Mouse (Mus musculus) embryonic facial prominence, embryonic 11.5 days (tissue): ENCODE measurements at regions not wholly inside any gene's neighbourhood (a gene's known extent, or its start where the extent isn't known, plus 50 kb on each side); places are given as distances from the start of the nearest gene placed in this dataset.

Experiments used
- ATAC-seq: fragments of 200-750 bp; cut with Nextera tagmentation; replicated peaks from 2 replicates; pipeline ENCODE4 v1.8.0; 2017; ENCODE audit warnings: low read depth; ENCODE audit not compliant: insufficient number of reproducible peaks, low FRiP score, low TSS enrichment
- DNase-seq: peaks from one replicate; pipeline ENCODE4 v3.0.0-alpha.2; 2015; ENCODE audit warnings: low spot score
- H3K27ac ChIP-seq: fragments of 300-500 bp; sonication (generic); replicated peaks from 2 replicates; pipeline ENCODE4 v1.5.1; 2014; ENCODE audit warnings: mild to moderate bottlenecking, low read depth, low read length, control low read depth
- H3K27me3 ChIP-seq: fragments of 300-500 bp; sonication (generic); 2 replicates; pipeline ENCODE4 v1.6.1; 2014; ENCODE audit warnings: mild to moderate bottlenecking, low read length, moderate library complexity, mixed read lengths; ENCODE audit not compliant: control insufficient read depth, insufficient read depth
- H3K36me3 ChIP-seq: fragments of 300-500 bp; sonication (generic); replicated peaks from 2 replicates; pipeline ENCODE4 v1.6.1; 2014; ENCODE audit warnings: low read depth, mild to moderate bottlenecking, low read length, moderate library complexity, mixed read lengths; ENCODE audit not compliant: control insufficient read depth, insufficient read depth
- H3K4me1 ChIP-seq: fragments of 300-500 bp; sonication (generic); 2 replicates; pipeline ENCODE4 v1.6.1; 2014; ENCODE audit warnings: low read length, mixed read lengths; ENCODE audit not compliant: control insufficient read depth, insufficient read depth
- H3K4me2 ChIP-seq: fragments of 300-500 bp; sonication (generic); 2 replicates; pipeline ENCODE4 v1.6.1; 2014; ENCODE audit warnings: low read depth, mild to moderate bottlenecking, control low read depth, low read length, moderate library complexity
- H3K4me3 ChIP-seq: fragments of 300-500 bp; sonication (generic); 2 replicates; pipeline ENCODE4 v1.5.1; 2014; ENCODE audit warnings: low read depth, low read length, control low read depth
- H3K9ac ChIP-seq: fragments of 300-500 bp; sonication (generic); replicated peaks from 2 replicates; pipeline ENCODE4 v1.6.1; 2014; ENCODE audit warnings: mild to moderate bottlenecking, control low read depth, low read length
- H3K9me3 ChIP-seq: fragments of 300-500 bp; sonication (generic); replicated peaks from 2 replicates; pipeline ENCODE4 v1.6.1; 2016; ENCODE audit warnings: mild to moderate bottlenecking, low read length, inconsistent platforms, mixed read lengths; ENCODE audit not compliant: control insufficient read depth
- WGBS: fragments of 180-500 bp; shearing (Covaris S2); extraction: QIAGEN DNeasy Blood & Tissue Kit; methylation state at CpG from one replicate; pipeline ENCODE4 v1.1.7; 2014; 5-methylcytosine and 5-hydroxymethylcytosine counted together

DNA sequence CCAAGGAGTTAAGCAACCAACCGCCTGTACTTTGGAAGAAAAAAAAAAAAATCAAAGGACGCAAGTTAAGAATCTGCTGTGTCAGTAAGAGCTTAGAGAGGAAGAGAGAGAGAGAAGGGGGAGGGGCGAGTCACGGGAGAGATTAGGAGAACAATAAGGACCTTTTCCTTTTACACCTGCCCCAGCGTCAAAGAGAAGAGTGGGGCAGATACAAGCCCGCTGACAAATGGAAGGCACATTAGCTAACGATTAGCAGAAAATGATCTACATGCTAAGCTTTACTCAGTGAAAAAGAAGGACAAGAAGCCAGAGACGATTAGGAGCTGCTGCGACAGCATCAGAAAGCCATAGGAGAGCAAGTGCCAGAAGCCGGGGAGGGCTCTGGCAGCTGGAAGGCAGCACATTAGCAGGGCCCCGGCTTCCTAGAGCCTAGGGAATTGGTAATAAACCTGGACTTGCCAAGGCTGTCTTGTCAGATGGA lies 157.8 kb upstream of the Fam78b start:
- no peak overlapping the region for H3K27ac ChIP-seq
- no peak; the same call in 1 of the 2 replicates for ATAC-seq
- H3K9me3 ChIP-seq: no peaks in the 10 kb centered on the region
- 2% methylated on average over 11 of the region's 11 CpGs for WGBS
- H3K4me2 ChIP-seq: no peak overlapping the region; the same call in 1 of the 2 replicates
- H3K27me3 ChIP-seq: no peaks in the 10 kb centered on the region
- no peaks in the 10 kb centered on the region for H3K4me1 ChIP-seq
- no peaks in the 10 kb centered on the region for H3K36me3 ChIP-seq
- H3K9ac ChIP-seq: peak overlapping the region; percentile 14; the same call in 1 of the 2 replicates
- no peak overlapping the region for H3K4me3 ChIP-seq
- DNase-seq: peak; percentile 64

DNA sequence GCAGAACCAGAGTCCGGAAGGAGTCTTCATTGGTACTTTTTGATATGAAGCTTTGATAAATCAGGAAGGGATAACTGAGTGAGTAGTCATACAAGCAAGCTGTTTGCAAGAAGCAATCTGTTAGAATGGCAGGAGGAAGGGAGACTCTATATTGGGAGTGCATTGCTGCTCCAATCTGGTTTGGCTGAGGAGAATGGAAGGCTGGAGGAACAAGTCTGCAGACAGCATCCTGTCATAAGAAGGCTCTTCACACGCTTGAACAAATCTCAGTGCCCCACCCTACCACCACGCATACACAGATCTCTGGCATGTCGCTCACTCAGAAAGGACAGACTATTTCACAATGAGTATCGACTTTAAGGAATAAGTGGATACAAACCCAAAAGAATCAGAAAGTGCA lies 154.7 kb upstream of the Fam78b start:
- WGBS: 89% methylated on average over 5 of the region's 5 CpGs
- Histone ChIP-seq H3K36me3 (no peaks in the 10 kb centered on the region), H3K27ac (no peak overlapping the region), H3K4me2 (no peak overlapping the region), H3K4me1 (no peaks in the 10 kb centered on the region), H3K9me3 (no peaks in the 10 kb centered on the region), H3K9ac (no peak overlapping the region), H3K27me3 (no peaks in the 10 kb centered on the region), H3K4me3 (no peak overlapping the region)
- DNase-seq (no peak), ATAC-seq (no peak)

DNA sequence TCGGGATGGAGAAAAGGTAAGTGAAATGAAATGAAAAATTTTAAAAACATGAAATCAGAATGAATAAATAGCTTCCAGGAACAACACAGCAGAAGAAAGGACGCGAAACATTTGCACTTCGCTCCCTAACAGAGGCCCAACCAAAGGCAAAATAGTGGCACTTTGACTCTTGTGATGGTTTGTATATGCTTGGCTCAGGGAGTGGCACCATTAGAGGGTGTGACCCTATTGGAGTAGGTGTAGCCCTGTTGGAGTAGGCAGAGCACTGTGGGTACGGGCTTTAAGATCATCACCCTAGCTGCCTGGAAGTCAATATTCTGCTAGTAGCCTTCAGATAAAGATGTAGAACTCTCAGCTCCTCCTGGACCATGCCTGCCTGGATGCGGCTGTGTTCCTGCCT lies 154.0 kb upstream of the Fam78b start:
- ATAC-seq (no peak), DNase-seq (no peak)
- 93% methylated on average over 6 of the region's 6 CpGs for WGBS
- Histone ChIP-seq H3K27me3 (no peaks in the 10 kb centered on the region), H3K4me3 (no peak overlapping the region), H3K9ac (no peak overlapping the region), H3K4me2 (no peak overlapping the region), H3K9me3 (no peaks in the 10 kb centered on the region), H3K36me3 (no peaks in the 10 kb centered on the region), H3K27ac (no peak overlapping the region), H3K4me1 (no peaks in the 10 kb centered on the region)

DNA sequence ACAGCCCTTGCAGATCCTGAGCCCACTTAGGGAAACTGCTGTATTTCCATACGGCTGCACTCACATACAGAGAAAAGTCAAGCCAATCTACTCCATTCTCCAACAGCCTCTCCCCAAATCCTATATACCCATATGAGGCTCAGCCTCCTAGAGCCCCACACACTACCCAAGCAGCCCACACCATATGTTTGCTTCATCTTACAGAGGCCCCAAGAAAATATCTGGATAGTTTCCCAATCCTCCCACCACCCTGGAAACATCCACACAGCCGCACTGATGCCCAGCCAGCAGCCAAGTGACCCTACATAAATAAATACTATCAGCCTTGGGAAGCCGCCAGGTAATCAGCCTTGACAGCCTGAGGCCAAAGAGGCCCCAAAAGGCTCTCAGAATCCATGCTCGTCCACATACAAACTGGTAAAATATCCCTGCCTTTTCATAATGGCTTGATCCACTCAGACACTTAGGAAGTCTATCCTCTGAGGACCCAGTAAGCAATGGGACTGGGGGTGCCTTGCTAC lies 153.1 kb upstream of the Fam78b start:
- H3K27ac ChIP-seq: no peak overlapping the region
- ATAC-seq: no peak

DNA sequence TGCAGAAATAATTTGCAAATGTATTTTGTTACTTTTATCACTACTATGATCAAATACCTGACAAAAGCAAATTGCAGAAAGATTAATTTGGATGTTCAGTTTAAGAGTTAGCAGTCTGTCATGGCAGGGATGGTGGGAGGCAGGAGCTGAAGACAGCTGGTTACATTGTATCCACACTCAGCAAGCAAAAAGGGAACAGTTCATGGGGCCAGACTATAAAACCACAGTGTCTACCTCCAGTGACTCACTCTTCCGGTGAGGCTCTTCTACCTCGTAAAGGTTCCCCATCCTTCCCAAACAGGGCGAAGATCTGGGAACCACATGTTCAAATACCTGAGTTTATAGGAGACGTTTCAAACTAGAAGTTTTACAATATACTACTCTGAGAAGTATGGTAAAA lies 145.2 kb upstream of the Fam78b start:
- Histone ChIP-seq H3K4me2 (no peak overlapping the region), H3K9ac (no peak overlapping the region), H3K27ac (no peak overlapping the region), H3K4me1 (no peaks in the 10 kb centered on the region), H3K27me3 (no peaks in the 10 kb centered on the region), H3K36me3 (no peaks in the 10 kb centered on the region), H3K4me3 (no peak overlapping the region), H3K9me3 (no peaks in the 10 kb centered on the region)
- DNase-seq: no peak
- no peak for ATAC-seq
- 85% methylated on average over 4 of the region's 4 CpGs for WGBS

More for the DNA sequence above, 153.1 kb upstream of the Fam78b start:
- Histone ChIP-seq H3K4me3 (no peak overlapping the region), H3K4me2 (no peak overlapping the region), H3K9me3 (no peaks in the 10 kb centered on the region), H3K36me3 (no peaks in the 10 kb centered on the region), H3K4me1 (no peaks in the 10 kb centered on the region), H3K27me3 (no peaks in the 10 kb centered on the region), H3K9ac (no peak overlapping the region)
- WGBS: 69% methylated on average over 4 of the region's 4 CpGs
- no peak for DNase-seq

DNA sequence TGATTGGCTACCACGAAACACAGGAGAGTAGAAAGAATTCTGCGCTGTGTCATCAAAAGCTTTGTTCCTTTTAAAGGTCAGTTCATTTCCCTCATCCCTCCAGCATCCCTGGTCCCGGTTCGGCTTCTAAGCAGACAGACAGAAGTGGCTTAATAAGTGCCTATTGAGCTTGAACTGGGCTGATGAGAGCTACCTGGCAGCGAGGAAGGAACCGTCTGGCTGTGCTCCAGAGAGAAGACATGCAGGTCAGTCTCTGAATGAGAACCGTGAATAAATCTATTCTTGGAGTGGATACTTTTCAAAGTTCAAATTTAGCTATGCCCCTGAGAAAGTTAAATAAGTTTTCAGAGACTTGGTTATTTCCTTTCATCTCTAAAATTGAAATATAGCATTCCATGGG lies 135.0 kb upstream of the Fam78b start:
- WGBS: 86% methylated on average over 7 of the region's 7 CpGs
- DNase-seq: no peak

DNA sequence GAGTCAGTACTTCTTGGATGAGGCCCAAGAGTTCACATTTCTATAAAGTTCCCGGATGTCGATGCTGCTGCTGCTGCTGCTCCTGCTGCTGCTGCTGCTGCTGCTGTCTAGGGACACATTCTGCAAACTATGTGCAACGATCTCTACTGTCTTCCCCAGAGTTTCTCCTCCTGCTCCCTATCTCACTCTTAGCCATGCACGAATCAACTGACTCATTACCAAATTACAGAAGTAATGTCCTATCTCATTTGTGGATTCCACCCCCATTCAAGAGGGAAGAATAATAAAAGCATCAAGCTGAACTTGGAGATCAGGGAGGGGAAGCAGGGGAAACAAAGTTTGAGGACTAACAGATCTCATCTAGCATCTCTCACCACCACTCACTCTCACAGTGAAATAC lies 130.0 kb upstream of the Fam78b start:
- Histone ChIP-seq H3K27me3 (no peaks in the 10 kb centered on the region), H3K4me2 (no peak overlapping the region), H3K9ac (no peak overlapping the region), H3K9me3 (no peaks in the 10 kb centered on the region), H3K4me1 (no peaks in the 10 kb centered on the region), H3K36me3 (no peaks in the 10 kb centered on the region), H3K4me3 (no peak overlapping the region), H3K27ac (no peak overlapping the region)
- WGBS: 87% methylated on average over 4 of the region's 4 CpGs
- ATAC-seq (no peak), DNase-seq (no peak)

More for the DNA sequence above, 135.0 kb upstream of the Fam78b start:
- H3K4me1 ChIP-seq: no peaks in the 10 kb centered on the region
- no peaks in the 10 kb centered on the region for H3K36me3 ChIP-seq
- no peak overlapping the region for H3K4me3 ChIP-seq
- no peak overlapping the region for H3K27ac ChIP-seq
- no peaks in the 10 kb centered on the region for H3K9me3 ChIP-seq
- no peak overlapping the region for H3K4me2 ChIP-seq
- no peaks in the 10 kb centered on the region for H3K27me3 ChIP-seq
- H3K9ac ChIP-seq: no peak overlapping the region
- ATAC-seq: no peak

DNA sequence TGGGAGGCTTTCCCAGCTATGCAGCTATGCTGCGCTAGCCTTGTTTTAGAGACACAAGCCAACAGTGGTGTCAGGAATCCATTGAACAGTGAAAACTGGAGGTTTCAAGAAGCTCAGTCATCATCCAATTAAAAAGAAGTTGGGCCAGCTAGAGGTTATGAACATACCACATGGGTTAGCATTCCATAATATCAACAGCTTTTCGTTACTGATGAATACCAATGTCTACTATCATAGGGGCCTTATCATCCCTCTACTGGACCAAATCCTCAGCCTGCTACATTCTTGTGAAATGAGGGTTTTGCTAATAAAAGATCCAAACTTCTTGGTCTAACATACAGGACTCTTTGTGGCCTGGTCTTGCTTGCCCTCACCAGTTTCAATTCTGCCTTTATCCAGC lies 124.8 kb upstream of the Fam78b start:
- no peak overlapping the region for H3K9ac ChIP-seq
- no peak overlapping the region for H3K4me2 ChIP-seq
- no peaks in the 10 kb centered on the region for H3K27me3 ChIP-seq
- H3K4me1 ChIP-seq: no peaks in the 10 kb centered on the region
- DNase-seq: no peak
- no peak overlapping the region for H3K4me3 ChIP-seq
- 98% methylated on average over 2 of the region's 2 CpGs for WGBS
- H3K9me3 ChIP-seq: no peaks in the 10 kb centered on the region
- H3K27ac ChIP-seq: no peak overlapping the region
- no peak for ATAC-seq
- H3K36me3 ChIP-seq: no peaks in the 10 kb centered on the region
